Mouse (Mus musculus) small intestine, adult 2 months (tissue): ENCODE results near the gene Mybpc2.

ENCODE experiments used
- CTCF ChIP-seq: fragments of 200-500 bp; IDR thresholded peaks from 2 replicates; pipeline ENCODE4 v1.5.1; 2012; ENCODE audit warnings: low read depth, mild to moderate bottlenecking, control low read depth, inconsistent platforms, low read length, moderate library complexity, mixed read lengths; ENCODE audit not compliant: insufficient replicate concordance, insufficient read length; ENCODE audit errors: extremely low read depth
- POLR2A ChIP-seq: fragments of 200-500 bp; IDR thresholded peaks from 2 replicates; pipeline ENCODE4 v1.6.1; 2012; ENCODE audit warnings: low read depth, mild to moderate bottlenecking, control low read depth, inconsistent platforms, low read length, moderate library complexity

- TF ChIP-seq CTCF (no peak), POLR2A (no peak)
Observed at GRCm38 (mm10) chr7:44468644-44469285, 55.7 kb downstream of the Mybpc2 start.
